Mouse (Mus musculus) R1 (cell line): ENCODE measurements around the gene Gbp5.

Experiments used
- DNase-seq: peaks from one replicate; pipeline ENCODE4 v3.0.0-alpha.2; 2018; ENCODE audit warnings: low read depth, low spot score

Gene Gbp5

DNA sequence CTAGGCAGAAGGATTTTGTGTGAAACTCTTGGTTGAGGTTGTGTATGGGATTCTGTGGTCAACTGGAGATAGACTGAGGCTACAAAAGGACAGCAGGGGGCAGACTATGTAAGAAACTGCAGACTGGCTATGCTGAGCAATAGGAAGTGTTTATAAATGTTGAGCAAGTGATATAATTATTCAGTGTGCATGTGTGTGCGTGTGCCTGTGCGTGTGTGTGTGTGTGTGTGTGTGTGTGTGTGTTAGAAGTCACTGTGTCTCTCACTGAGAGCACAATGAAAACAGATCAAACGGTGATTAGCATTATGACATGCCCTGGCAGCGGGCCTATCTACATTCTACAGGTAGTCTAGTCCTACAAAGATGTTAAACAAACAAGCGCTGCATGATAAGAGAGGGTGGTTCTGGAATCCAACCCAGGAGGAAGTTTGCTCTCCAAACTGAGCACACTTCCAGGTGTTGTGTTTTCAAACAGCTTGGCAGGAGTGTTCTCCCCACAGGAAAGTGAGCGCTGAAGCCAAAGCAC is at the start of gene Gbp5:
Gene Gbp5 (plus strand): TSS at position 443 of the 526 bp plus-strand sequence.
- DNase-seq: peak; percentile 61

DNA sequence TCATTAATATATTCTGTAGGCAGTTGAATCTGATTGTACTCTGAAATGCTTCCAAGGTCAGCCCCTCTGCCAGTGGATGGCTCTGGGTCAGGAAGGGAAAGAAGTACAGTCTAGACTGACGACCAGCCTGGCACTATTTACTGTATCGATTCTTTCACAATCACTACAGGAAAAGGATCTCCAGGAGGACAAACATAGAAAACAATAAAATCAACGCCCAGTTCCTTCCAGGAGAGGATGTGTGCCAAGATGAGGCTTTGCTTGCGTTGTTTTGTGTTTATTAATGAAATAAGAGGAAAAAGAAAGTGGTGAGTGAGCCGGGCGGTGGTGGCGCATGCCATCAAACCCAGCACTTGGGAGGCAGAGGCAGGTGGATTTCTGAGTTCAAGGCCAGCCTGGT is 39.6 kb upstream of the Gbp5 start:
- DNase-seq: no peak

DNA sequence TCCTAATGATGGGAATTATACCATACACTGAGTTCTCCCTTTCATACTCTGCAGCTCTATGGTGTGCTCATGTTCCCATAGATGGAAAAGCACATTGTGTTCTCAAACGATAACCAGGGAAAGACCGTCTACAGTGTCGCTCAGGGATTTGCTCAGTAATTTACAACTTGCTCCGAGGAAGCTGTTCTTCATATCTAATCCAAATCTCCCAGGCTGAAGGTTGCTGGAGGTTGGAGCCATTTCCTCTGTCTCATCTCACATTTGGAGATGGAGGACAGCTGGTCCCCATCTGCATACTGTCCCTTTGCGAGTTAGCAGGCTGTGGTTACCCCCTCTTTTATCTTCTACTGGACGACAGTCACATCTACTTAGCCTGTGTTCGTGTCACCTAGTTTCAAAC is 34.5 kb upstream of the Gbp5 start:
- DNase-seq: no peak

DNA sequence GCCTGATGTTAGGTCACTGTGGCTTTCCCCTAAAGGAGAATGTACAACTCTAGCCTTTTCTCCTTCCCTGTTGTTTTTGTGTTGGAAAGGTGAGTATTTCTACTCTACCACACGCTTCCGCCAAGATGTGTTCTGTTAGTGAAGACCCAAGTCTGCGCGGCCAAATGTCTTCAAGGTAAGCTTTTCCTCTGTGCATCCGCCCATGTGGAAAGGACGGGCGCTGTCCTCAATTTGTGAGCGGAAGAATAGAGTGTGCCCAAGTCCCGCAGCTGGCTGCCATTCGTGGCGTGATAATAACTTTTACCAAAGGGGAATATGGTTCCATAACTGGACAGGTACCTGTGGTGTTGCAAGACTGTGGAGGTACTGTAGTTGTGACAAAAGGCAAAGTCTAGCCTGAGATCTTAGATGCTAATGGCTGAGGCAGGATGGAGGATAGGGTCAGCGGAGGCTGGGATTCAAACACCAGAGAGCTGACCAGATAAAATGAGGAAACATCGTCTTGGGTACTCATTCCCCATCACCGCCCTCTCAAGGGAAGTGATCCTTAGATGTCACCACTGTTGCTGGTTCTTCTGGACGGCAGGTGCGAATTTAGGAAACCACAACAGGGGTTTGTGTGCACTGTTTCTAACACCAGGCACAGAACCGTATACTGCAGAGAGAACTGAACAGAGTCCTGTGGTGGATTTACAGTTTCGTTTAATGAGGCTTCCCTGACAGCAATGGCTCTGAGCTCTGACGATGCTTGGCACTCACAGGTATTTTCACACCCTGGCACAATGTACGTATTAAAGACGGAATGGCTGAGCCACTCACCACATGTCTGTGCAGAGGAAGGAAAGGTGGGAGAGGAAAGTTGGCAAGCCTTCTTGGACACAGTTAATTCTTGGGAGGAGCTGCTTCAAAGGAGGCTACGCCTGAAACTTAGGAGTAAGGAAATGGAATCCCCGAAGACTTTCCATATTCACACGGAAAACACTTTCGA is 30.7 kb upstream of the Gbp5 start:
- no peak for DNase-seq

DNA sequence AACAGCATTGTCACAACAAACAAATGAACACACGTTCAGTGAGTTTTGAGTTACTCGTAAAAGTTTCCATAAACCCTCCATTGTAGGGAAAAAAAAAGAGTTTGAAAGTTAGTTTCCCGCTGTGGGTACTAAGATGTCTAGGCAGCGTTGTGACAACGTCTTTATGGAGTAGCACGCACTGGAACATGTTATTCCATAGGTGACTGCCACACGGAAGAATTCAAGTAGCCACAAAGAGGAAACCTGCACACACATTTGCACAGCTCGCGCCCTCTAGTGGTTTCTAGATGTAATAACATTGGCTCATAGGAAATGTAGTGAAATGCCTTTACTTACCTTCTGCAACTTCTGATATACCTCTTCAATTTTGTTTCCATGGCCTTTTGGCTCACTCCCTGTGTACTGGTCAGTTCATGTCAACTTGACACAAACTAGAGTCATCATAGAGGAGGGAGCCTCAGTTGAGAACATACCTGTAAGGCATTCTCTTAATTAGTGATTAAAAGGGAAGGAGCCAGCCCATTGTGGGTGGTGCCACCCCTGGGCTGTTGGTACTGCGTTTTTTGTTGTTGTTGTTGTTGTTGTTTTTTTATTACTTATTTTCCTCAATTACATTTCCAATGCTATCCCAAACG is 19.3 kb upstream of the Gbp5 start:
- DNase-seq: peak; percentile 61

DNA sequence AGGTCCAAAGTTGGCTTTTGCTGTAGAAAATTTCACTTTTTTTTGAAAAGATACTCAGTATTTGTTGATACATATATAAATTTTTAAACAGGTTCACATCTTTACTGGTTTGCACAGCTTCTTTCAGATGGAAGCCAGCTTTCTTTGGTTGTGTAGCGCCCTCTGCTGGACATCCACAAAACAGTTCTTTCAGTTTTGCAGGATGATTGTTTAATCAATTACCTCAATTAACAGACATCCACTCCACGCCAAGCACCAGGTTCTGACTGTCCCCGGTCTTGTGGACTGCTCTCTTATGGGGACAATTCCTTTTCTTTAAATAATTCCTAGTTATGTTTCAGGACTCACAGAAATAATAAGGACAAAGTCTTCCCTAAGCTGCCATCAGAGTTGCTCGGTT is 17.9 kb upstream of the Gbp5 start:
- DNase-seq: peak; percentile 64

DNA sequence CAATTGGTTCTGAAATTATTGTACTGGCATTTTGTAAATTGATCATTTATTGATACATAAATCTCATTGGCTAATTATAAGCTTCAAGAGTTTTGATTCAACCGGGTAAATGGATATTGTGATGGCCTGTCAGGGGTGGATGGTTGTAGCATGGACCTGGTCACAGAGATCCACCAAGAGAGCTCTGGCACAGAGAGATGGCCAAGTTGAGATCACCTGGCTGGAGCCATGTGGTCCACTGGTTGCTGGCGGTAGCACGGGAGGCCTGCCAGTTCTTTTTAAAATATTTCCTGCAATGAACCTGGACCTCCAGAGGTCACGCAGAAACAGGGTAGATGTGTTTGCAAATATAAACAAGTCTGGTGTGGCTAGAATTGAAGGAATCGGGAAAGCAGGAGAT is 15.9 kb upstream of the Gbp5 start:
- DNase-seq: no peak

DNA sequence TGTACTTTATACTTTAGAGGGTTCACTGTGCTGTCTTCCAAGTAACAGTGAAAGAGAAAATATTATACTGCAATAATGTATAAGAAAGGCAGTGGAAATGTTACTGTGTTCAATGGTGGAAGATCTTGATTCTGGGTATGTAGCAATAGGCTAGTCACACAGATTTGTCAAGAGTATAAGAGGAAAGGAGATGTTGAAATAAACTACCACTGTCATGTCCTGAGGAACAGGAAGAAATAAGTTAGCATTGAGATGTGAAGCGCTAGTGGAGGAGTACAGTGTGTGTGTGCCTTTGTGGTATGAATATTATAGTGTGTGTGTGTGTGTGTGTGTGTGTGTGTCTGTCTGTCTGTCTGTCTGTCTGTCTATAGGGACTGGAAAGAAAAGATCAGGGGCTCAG is 15.4 kb upstream of the Gbp5 start:
- no peak for DNase-seq

DNA sequence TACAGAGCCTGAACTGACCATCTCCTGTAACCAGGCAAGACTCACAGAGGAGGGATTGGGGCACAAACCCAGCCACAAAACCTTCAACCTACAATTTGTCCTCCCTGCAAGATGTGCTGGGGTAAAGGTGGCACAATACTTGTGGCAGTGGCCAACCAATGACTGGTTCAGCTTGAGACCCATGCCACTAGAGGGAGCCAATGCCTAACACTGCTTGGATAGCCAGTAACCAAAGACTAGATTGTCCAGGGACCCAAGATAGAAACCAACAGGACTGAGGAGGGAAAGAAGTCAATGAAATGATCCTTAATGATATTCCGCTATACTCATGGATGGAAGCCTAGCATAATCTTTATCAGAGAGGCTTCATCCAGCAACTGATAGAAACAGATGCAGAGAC is 3.3 kb upstream of the Gbp5 start:
- peak; percentile 78 for DNase-seq

DNA sequence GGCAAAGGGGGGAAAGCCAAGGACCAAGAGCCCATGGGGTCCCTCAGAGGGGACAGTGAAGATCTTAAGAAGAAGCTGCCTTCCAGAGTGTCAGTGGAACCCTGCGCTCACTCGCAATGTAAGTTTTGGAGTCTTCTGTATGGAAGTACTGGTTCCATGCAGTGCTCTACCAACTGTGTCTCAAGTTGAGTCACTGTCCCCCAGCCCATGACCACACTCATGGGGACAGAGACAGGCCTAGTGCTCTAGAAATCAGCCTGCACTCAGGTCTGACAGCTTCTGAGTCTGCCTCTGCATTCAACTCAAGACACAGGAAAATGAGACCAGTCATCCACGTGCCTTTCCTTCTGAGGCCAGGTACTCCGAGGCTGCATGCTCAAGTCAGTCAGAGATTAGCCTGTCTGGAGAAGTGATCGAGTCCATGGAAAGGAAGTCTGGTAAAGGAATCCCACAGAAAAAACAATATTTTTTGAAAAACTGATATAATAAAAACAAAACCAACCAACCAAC is 1.4 kb downstream of the Gbp5 start:
- no peak for DNase-seq

DNA sequence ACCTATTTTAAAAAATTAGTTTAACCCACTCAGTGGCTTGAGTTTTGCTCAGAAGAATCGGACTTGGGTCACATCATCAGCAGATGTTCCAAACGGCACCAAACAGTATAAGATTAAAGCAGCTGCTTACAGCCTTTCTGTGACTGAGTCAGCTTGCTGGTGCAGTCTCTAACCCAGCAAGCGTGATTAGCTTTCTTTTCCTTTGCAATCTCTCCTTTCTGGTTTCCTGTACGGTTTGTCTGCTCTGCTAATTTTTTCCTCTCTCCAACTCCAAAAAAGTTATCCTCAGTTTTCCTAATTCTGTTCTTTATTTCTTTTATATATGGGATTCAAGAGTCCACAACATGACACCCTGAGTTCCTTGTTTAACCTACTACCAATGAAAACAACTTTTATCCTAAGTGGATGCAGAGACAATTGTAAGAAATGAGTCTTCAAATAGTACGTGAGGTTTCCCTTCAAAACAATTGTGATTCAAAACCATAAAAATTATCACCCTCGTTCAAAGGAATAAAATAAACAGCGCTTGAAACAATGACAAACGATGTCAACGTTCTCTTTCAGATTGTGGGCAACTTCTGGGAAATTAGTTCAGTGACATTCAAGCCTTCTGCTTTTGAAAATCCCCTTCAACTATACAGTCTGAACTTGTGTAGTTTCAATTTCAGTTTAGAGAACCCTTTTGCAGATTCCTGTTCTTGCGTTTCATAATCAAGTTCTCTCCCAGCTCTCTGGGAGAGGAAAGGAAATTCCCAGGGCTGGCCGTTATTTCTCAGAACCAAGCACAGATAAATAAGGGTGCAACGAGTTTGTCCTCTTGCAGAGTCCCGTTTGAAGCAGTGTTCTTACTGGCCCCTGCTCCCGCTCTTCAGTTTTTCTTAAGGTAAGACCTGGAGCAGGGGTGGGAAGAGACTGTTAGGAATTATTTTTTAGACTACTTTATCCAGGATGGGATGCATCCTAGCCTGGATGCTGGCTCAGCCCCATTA is 2.6 kb downstream of the Gbp5 start:
- no peak for DNase-seq

DNA sequence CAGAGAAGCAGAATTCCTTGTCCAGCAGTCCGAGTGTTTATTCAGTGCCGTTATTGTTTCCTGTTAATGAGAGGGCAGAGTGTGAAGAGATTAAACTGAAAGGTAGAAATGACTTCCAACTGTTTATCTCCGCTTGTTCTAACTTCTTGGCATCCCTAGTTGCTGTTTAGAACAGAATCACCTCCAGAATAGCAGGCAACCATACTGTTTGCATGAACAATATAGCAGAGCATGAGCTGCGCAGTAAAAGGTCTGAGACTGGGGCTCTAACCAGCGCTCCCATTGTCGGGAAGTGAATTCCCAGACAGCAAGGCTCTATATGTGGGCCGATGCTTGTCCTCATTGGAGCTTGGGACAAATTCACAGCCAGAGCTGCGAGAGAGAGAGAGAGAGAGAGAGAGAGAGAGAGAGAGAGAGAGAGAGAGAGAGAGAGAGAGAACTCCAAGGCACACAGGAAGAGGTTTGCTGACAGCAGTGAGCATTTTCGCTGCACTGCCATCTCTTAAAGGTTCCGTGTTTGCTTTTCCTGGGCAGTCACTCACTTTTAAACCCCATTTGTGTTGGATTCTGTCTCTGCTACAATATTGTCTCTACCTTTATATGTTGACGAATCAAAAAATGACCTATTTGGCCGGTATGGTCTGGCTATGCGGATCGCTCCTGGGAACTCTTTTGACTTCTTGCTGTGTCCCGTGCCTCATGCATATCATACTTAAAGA is 3.5 kb downstream of the Gbp5 start:
- no peak for DNase-seq

DNA sequence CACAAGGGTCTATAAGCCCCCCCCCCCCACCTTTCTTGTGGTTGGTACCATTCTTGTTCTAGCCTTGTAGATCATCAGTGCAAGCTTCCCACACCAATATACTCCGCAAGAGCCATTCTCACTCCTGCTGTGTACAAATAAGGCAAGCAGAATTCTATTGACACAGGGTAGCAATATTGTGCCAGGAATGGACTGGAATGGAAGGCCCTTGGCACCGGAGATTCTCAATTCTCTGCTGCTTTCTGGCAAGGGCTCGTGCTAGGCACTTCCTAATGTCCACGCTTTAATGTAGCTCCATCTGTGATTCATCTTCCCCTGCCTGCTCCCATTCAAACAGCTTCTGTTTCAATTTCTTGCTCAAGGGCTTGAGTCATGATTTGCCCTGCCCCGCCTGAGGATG is 5.2 kb downstream of the Gbp5 start:
- DNase-seq: no peak

DNA sequence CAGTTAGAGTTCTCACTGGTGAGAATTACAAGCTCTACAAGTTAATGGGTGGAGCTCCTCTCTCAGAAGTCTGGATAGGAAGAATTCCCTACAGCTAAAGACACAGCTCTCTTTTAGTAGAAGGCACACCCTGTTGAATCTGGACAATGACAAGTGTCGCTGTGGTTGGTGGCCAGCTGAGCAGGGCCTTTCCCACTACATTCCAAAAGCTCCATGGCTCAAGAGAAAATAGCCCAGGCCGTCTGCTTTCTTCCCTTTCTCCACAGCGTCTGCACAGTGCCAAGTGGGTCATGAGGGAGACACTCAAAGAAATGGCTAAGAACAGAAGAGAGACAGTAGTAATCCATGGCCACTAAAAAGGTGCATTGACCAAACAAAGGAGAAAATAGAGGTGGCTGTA is 34.3 kb downstream of the Gbp5 start:
- DNase-seq: no peak

DNA sequence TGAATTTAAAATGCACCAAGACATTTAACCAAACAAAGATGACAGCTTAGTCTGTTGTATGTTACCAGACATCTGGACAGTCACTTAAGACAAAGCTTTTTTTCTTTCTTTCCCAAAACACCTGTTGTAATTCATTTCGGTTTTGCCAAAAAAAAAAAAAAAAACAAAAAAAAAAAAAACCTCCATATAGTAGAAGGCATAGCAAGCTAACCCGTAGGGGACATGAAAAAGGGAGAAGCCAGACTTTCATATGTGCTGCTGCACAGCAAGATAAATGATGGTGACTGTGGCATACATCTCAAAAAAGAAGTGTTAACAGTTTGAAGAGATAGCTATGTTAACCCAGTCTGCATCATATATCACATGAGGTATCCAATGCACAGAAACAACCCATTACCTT is 35.8 kb downstream of the Gbp5 start:
- DNase-seq: no peak

DNA sequence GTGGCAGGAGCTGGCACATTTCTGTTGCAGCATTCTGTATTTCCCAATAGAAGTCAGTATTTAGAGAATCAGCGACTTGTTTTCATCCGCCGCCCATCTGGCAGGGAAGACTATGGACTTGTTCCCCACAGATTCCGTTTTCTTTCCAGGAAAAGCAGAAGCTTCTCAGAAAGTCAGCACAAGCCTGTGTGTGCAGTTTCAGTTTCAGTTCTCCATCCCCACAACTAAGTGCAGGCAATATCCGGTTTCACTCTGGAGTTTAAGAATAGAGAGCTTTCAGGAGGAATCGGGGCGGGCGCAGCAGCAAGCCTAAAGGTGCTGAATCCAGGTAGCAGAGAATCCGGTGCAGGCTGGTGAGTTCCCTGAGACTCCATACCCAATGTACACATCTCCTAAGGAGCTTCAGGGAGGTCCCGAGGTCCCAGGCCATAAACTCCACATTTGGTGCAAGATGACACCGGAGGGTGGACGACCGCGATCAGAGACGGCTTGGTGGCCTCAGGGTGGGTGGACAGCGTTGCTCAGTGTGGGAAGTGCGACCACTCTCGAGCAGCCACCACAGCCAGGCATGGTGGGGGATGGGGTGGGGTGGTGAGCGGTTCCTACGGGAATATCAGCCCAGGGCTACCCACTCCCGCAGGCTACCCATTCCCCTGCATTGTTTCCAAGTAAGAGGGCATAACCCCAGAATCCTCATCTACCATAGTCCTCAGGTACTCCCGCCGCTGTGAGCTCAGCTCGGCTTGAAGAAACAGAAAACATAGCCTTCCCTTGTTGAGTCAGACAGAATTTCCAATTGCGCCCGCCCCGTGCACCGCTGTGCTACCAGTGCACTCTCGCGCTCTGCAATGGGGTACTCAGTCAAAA is 36.5 kb downstream of the Gbp5 start, which contains the start of gene Gbp7:
Gene Gbp7 (plus strand): TSS at position 256 of the 867 bp plus-strand sequence.
- DNase-seq: peak; percentile 33

DNA sequence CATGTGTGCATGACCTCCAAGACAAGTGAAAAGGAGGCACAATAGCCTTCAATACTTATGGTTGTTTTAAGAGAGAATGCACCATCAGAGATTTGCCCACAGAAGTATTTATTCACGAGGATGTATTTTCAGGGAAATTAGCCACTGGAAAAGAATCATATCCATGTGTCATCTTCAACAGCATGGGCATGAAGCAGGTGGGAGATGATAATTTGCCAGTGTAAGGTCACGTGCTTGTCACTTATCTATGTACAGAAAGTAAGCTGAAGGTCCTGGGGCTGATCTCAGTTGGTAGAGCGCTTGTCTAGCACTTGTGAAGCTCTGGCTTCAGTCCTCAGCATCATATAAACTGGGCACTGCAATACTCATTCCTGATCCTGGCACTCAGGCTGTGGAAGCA is 37.8 kb downstream of the Gbp5 start:
- no peak for DNase-seq

DNA sequence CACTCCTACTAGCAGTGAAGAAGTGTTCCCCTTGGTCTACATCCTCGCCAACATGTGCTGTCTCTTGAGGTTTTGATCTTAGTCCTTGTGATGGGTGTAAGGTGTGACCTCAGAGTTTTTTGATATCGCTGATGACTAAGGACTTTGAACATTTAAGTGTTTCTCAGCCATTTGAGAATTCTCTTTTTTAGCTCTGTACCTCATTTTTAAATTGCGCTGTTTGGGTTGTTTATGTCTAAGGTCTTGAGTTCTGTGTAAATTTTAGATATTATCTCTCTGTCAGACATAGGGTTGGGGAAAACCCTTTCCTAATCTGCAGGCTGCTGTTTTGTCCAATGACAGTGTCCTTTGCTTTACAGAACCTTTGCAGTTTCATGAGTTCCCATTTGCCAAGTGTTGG is 39.4 kb downstream of the Gbp5 start:
- no peak for DNase-seq

DNA sequence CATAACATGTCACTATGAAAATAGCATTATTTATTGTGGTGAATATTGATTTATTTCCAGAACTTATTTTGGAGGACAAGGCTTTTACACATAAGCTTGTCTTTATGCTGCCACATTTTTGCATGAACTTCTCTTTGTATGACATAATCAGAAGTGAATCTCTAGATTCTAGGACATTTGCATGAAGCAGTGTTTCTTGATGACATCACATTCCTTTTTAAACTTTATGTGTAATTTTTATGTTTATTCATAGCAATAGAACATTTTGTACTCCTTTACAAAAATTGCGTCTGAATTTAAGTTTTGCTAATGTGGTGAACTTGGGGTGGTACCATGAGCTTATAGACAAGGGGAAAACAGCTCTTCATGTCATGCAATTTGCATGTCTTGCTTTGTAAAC is 41.9 kb downstream of the Gbp5 start:
- DNase-seq: no peak

DNA sequence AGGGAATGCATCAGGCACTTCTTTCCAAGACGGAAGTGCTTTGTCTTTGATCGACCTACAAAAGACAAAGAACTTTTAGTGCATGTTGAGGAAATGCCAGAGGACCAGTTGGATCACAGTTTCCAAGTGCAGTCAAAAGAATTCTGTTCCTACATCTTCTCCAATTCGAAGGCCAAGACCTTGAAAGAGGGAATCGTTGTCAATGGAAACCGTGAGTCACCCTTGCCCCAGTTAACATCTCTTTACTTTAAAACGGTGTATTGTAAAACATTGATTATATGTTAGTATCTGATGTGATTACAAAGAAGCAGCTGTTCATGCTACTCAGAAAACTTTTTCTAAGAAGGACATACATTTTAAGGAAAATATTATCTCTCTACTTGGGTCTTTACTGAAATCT is 47.6 kb downstream of the Gbp5 start:
- DNase-seq: peak; percentile 25
